Mouse (Mus musculus): ENCODE measurements at regions not wholly inside any gene's neighbourhood (a gene's known extent, or its start where the extent isn't known, plus 50 kb on each side); places are given as distances from the start of the nearest gene placed in this dataset.

DNA sequence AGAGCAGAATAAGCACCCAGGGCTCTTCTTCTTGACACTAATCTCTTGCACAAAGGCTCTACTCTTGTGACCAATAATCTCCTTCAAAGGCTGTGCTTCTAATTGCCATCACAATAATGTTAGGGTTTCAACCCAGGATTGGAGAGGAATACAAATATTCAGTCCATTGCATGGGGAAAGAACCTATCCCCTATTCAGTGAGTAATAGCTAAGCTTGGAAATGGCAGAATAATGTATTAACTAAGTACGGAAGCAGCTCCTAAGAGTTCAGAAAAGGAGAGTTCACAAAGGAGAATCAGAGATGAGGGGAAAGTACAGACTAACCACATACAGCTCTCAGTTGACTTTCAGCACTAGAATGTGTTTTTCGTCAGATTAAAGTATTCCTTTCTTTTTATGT, 544.3 kb downstream of the Nfib start:
- H3K27me3 ChIP-seq = no peaks in the 10 kb centered on the region
- no peak for ATAC-seq (ENCODE audit: low read depth)
- H3K4me1 ChIP-seq (replicated peaks) = no peaks in the 10 kb centered on the region
- 65% methylated on average over 2 of the region's 2 CpGs for WGBS (ENCODE audit: insufficient replicate concordance)
- no peak overlapping the region for H3K4me3 ChIP-seq (replicated peaks)
- no peak for DNase-seq
- H3K9me3 ChIP-seq (replicated peaks) = no peaks in the 10 kb centered on the region
- no peak overlapping the region for H3K9ac ChIP-seq
- H3K4me2 ChIP-seq = no peak overlapping the region
- H3K27ac ChIP-seq = no peak overlapping the region
- H3K36me3 ChIP-seq = no peaks in the 10 kb centered on the region

DNA sequence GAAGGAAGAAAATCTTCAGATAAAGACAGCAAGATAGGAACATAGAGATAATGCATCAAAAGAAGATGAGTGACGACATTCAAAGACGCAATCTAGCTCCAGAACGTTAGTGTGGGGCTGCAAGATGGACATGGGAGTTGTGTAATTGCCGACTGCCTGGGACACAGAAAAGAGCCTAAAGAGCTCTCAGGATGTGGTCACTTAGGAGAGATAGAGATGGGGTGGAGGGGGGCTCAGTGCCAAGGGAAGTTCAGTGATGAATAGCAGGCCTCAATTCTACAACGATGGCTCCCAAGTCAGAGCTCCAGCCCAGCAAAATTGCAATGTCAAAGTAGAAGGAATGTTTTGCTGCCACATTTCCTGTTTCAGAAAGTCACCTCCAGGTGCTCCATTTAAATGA, 545.3 kb downstream of the Nfib start:
- no peak for DNase-seq
- Histone ChIP-seq H3K4me3 (replicated peaks) (no peak overlapping the region), H3K4me1 (replicated peaks) (no peaks in the 10 kb centered on the region), H3K4me2 (no peak overlapping the region), H3K9ac (no peak overlapping the region), H3K27ac (no peak overlapping the region), H3K27me3 (no peaks in the 10 kb centered on the region), H3K9me3 (replicated peaks) (no peaks in the 10 kb centered on the region), H3K36me3 (no peaks in the 10 kb centered on the region)
- WGBS (ENCODE audit: insufficient replicate concordance) = 32% methylated on average over 5 of the region's 5 CpGs
- ATAC-seq (ENCODE audit: low read depth) = no peak

DNA sequence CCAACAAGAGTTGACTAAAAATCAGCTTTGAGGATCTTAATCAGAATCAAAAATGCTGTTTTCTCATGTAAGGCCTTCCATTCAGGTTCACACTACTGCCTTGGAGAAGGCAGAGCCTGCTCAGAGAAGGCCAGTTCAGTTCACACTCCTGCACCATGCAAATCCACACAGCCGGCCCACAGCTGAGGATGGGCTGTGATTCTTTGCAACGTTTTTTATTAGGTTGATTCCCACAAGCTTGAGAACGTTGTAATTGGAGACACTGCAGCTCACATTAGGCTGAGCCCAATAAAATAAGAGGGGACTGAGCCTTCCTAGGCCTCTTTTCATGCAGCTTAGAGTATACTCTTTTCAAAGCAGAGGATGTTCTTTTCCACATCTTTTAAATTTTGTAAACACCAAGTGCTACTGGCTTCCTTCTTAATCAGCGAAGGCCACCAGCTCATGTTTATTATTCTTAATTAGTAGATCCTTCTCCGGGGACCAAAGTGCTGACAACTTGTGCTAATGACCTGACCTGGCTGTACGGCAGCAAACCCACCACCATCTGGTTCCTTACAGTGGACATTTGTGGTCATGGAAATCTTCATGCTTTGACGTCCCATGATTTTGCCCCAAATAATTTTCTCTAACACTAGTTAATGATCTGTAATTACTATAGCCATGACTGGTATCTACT, 549.8 kb downstream of the Nfib start:
- H3K27me3 ChIP-seq = no peaks in the 10 kb centered on the region
- no peak overlapping the region for H3K9ac ChIP-seq
- no peak overlapping the region for H3K4me3 ChIP-seq (replicated peaks)
- H3K27ac ChIP-seq = no peak overlapping the region
- H3K4me2 ChIP-seq = no peak overlapping the region
- 49% methylated on average over 7 of the region's 7 CpGs for WGBS (ENCODE audit: insufficient replicate concordance)
- no peaks in the 10 kb centered on the region for H3K9me3 ChIP-seq (replicated peaks)
- H3K36me3 ChIP-seq = no peaks in the 10 kb centered on the region
- H3K4me1 ChIP-seq (replicated peaks) = no peaks in the 10 kb centered on the region
- no peak for ATAC-seq (ENCODE audit: low read depth)
- no peak for DNase-seq

DNA sequence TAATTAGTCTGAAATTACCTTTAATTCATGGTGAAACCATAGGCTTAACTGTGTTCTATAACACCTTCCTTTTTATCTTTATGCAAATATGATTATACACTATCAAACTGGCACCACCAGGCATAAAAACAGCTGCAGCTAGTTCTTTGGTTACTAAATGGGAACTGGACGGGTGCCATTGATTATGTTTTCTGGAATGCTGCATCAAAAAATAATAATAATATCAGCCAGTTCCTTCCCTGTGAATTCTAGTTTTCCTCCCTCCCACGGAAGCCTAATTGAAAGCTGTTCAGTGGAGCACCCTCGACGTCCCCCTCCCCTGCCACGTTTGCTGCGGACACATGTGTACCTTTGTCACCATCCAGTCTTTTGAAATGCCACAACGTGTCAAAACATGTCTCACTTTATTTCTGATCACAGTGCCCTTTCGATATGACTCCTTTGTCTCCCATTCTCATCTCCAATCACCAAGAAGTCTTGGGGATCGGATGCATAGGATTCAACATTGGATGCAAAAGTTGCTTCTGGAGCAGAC, 551.5 kb downstream of the Nfib start:
- 72% methylated on average over 9 of the region's 9 CpGs for WGBS (ENCODE audit: insufficient replicate concordance)

DNA sequence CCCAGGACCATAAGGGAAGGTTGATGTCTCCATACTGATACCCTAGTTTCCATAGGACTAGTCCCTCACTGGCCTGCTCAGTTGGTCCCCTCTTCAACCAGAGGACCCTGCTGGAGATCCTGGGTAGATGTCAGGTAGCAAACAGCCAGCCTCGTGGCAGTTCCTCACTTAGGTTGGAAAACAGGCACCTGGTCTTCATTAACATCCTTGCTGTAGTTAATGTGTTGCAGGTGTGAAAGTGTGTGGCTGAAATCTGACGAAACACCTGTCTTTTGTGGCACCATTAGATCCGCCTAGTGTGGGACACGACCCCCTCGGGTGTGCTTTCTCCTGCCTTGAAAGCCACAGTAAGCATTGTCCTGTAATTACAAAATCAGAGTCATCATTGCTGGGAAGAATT, 551.9 kb downstream of the Nfib start:
- DNase-seq (no peak), ATAC-seq (ENCODE audit: low read depth) (no peak)
- 62% methylated on average over 5 of the region's 5 CpGs for WGBS (ENCODE audit: insufficient replicate concordance)

More for the DNA sequence above, 551.5 kb downstream of the Nfib start:
- no peaks in the 10 kb centered on the region for H3K4me1 ChIP-seq (replicated peaks)
- H3K4me3 ChIP-seq (replicated peaks) = no peak overlapping the region
- ATAC-seq (ENCODE audit: low read depth) = no peak
- H3K4me2 ChIP-seq = no peak overlapping the region
- no peaks in the 10 kb centered on the region for H3K27me3 ChIP-seq
- no peak overlapping the region for H3K9ac ChIP-seq
- no peaks in the 10 kb centered on the region for H3K9me3 ChIP-seq (replicated peaks)
- H3K27ac ChIP-seq = no peak overlapping the region
- no peak for DNase-seq
- H3K36me3 ChIP-seq = no peaks in the 10 kb centered on the region

DNA sequence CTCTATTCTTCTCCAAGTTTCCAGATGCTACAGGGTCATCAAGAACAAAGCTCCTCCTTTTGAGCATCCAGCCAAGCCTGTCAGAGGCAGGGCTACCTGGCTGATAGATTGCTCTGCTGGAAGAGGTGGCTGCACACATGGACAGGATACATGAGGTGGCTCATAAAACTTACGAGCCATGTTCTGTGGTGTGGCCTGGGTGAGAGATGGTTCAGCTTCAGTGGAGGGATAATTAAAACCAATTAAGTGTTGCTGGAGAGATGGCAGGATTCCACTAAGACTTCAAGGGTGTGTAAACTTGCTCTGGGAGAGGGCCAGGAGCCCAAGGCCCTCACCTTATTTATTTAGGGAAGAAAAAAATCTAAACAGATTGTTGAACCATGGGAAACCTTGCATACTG, 555.6 kb downstream of the Nfib start:
- Histone ChIP-seq H3K36me3 (no peaks in the 10 kb centered on the region), H3K9me3 (replicated peaks) (no peaks in the 10 kb centered on the region), H3K27ac (no peak overlapping the region), H3K4me2 (no peak overlapping the region), H3K9ac (no peak overlapping the region), H3K4me3 (replicated peaks) (no peak overlapping the region), H3K27me3 (no peaks in the 10 kb centered on the region), H3K4me1 (replicated peaks) (no peaks in the 10 kb centered on the region)
- ATAC-seq (ENCODE audit: low read depth) (no peak), DNase-seq (no peak)
- WGBS (ENCODE audit: insufficient replicate concordance) = 58% methylated on average over 1 of the region's 1 CpGs

More for the DNA sequence above, 551.9 kb downstream of the Nfib start:
- H3K36me3 ChIP-seq = no peaks in the 10 kb centered on the region
- H3K9me3 ChIP-seq (replicated peaks) = no peaks in the 10 kb centered on the region
- H3K27me3 ChIP-seq = no peaks in the 10 kb centered on the region
- H3K9ac ChIP-seq = no peak overlapping the region
- no peak overlapping the region for H3K27ac ChIP-seq
- no peak overlapping the region for H3K4me3 ChIP-seq (replicated peaks)
- no peak overlapping the region for H3K4me2 ChIP-seq
- H3K4me1 ChIP-seq (replicated peaks) = no peaks in the 10 kb centered on the region

DNA sequence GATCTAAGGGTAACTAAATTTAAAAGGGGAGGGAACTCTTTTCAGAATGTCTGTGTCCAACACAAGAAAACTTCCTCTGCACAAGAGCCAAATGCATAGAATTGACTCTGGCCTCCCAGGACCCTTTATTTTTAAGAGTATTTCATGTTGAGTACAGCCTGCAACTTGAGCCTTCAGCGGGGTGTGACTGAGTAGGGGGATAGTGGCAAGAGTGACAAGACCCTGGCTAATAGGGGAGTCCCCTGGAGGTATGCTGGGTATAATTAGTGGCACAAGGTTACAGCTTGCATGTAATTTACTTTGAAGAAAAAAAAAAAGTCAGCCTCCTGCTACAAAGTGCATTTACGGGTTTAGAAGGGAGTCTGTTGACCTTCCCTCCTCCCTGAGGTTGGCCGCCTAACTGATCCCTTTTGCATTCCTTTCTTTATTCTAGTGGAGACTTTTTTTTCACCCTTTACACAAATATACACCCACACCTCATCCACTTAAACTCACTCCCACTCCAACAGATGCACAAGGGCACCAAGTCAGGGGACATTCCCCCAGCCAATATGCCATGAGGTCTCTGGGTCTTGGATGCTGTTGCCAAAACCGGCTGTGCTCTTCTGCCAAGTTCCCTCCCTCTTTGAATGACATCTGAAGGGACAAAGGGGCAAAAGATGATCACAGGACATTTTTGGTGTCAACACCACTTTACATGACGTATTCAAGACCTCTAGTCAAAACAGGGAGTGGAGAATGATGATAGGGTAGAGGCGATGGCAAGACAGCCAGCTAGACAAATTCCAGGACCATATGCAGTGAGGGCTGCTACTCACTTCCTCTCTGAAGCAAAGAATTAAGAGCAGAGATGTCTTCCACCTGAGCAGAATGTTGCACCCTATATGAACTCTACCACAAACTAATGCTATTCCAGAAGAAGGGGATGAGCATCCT, 557.2 kb downstream of the Nfib start:
- no peak for ATAC-seq (ENCODE audit: low read depth)

DNA sequence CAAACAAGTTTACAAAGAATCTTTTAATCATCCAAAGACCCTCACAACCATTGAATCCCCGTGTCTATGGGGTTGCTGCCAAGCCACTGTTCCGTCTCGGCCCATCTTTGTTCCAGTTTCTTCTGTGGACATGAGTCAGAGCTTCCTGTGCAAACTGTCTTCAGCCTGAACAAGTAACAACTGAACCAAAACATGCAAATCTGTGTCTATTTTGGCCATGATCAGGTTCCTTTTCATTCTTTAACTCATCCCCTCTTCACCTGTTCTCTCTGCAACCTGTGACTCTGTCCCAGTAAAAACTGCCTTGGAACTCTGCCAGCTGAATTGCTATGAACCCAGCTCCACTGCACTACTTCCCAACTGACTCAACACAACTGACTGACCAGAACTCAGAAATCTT, 563.2 kb downstream of the Nfib start:
- Histone ChIP-seq H3K9ac (no peak overlapping the region), H3K4me1 (replicated peaks) (no peaks in the 10 kb centered on the region), H3K36me3 (no peaks in the 10 kb centered on the region), H3K27ac (no peak overlapping the region), H3K4me2 (no peak overlapping the region), H3K9me3 (replicated peaks) (no peaks in the 10 kb centered on the region), H3K27me3 (no peaks in the 10 kb centered on the region), H3K4me3 (replicated peaks) (no peak overlapping the region)
- ATAC-seq (ENCODE audit: low read depth) (no peak), DNase-seq (no peak)
- WGBS (ENCODE audit: insufficient replicate concordance) = 58% methylated on average over 3 of the region's 3 CpGs

More for the DNA sequence above, 557.2 kb downstream of the Nfib start:
- no peaks in the 10 kb centered on the region for H3K9me3 ChIP-seq (replicated peaks)
- DNase-seq = no peak
- no peak overlapping the region for H3K4me3 ChIP-seq (replicated peaks)
- H3K36me3 ChIP-seq = no peaks in the 10 kb centered on the region
- WGBS (ENCODE audit: insufficient replicate concordance) = 58% methylated on average over 6 of the region's 6 CpGs
- H3K4me1 ChIP-seq (replicated peaks) = no peaks in the 10 kb centered on the region
- H3K4me2 ChIP-seq = no peak overlapping the region
- H3K27ac ChIP-seq = no peak overlapping the region
- no peak overlapping the region for H3K9ac ChIP-seq
- no peaks in the 10 kb centered on the region for H3K27me3 ChIP-seq

DNA sequence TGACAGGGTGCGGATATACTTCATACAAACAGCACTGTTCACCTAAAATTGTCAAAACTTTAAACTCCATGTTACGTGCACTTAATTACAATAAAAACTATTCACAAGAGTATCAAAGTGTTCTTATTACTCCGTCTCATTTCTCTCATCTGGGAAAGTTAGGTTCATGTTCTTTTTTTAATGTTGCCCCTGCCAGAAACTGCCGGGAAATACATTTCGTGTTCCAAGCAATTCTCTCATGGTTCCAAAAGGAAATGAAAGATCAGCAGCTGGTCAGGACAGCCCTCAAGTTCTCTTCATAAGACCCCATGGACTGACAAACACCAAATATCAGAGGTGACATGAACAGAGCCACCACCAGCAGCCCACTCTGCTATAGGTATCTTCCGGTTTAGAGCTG, 565.7 kb downstream of the Nfib start:
- no peak for ATAC-seq (ENCODE audit: low read depth)
- Histone ChIP-seq H3K4me1 (replicated peaks) (no peaks in the 10 kb centered on the region), H3K9ac (no peak overlapping the region), H3K27me3 (no peaks in the 10 kb centered on the region), H3K27ac (no peak overlapping the region), H3K36me3 (no peaks in the 10 kb centered on the region), H3K4me2 (no peak overlapping the region), H3K4me3 (replicated peaks) (no peak overlapping the region), H3K9me3 (replicated peaks) (no peaks in the 10 kb centered on the region)
- 76% methylated on average over 6 of the region's 6 CpGs for WGBS (ENCODE audit: insufficient replicate concordance)
- no peak for DNase-seq

DNA sequence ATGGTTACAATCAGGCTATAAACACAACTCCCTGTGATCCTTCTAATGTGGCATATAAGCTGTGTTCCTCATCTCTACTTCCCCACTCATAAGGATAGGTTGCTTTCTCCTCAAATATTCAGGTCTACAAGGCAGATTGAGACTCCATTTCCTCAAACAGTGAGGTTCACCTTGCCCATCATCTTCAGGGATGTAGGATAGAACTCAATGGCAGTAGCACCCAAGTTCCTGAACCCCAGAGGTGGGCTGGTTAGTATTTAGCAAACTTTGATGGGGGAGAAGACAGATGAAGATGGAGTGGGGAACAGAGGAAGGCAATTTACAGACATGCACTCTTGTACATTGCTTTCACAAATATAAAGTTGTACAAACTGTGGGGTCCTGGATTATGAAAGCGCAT, 566.5 kb downstream of the Nfib start:
- Histone ChIP-seq H3K9ac (no peak overlapping the region), H3K27ac (no peak overlapping the region), H3K4me3 (replicated peaks) (no peak overlapping the region), H3K4me2 (no peak overlapping the region), H3K9me3 (replicated peaks) (no peaks in the 10 kb centered on the region), H3K4me1 (replicated peaks) (no peaks in the 10 kb centered on the region), H3K36me3 (no peaks in the 10 kb centered on the region), H3K27me3 (no peaks in the 10 kb centered on the region)
- ATAC-seq (ENCODE audit: low read depth) (no peak), DNase-seq (no peak)
- 90% methylated on average over 1 of the region's 1 CpGs for WGBS (ENCODE audit: insufficient replicate concordance)

DNA sequence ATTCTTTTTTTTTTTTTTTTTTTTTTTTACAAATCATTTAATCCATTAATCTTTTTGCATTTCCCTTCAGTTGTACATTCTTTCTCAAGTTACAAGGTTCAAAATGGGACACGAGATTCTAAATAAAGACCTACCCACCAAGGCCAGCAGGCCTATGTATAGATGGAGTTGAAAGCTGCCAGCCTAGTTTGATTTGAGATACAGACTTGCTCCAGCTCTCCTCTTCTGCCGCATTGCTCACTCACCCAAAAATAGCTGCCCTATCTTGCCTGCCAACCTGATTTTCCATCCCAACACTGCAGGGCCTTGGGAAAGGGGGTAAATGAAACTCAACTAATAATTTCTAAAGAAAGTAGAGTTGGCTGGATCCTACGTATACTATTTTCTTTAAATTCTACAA, 572.7 kb downstream of the Nfib start:
- Histone ChIP-seq H3K9me3 (replicated peaks) (no peaks in the 10 kb centered on the region), H3K9ac (no peak overlapping the region), H3K27ac (no peak overlapping the region), H3K4me2 (no peak overlapping the region), H3K4me1 (replicated peaks) (no peaks in the 10 kb centered on the region), H3K27me3 (no peaks in the 10 kb centered on the region), H3K4me3 (replicated peaks) (no peak overlapping the region), H3K36me3 (no peaks in the 10 kb centered on the region)
- ATAC-seq (ENCODE audit: low read depth) (no peak), DNase-seq (no peak)
- WGBS (ENCODE audit: insufficient replicate concordance) = 68% methylated on average over 3 of the region's 3 CpGs

All from liver, embryonic 13.5 days (tissue).